In genomic region chr6:87531456-87532015, GRCm38 (mm10) we compare ENCODE assay signal across 18 mouse cellular contexts. TPM values are rescaled to one million over a fixed set of nuclear protein-coding genes. Genes with fewer than 3 reads are reported as not detected.
DNase-seq lines count a peak whose midpoint lies in the region; TF ChIP-seq lines count a peak whose summit lies in the region.
"Had no signal": no experiment of that assay in that cellular context is flagged by ENCODE, and none has a peak within 500 bp of the region (broad histone marks: within the 10 kb centered on the region; RNA-seq: fewer than 3 reads in every experiment).

No protein-coding gene starts in this region.

- no peak for TF ChIP-seq CTCF in left cerebral cortex, adult 2 months (IDR thresholded peaks at IDR 0.05)

- H3K36me3 ChIP-seq in macrophage (ENCODE audit: inconsistent target): peaks cover 32% of the 10 kb centered on the region
- H3K36me3 ChIP-seq: forebrain, embryonic 15.5 days; neural tube, embryonic 13.5 days; stomach, embryonic 15.5 days had no signal

- peaks cover 67% of the 10 kb centered on the region for H3K79me2 ChIP-seq in macrophage (ENCODE audit: inconsistent target)

- no peak for DNase-seq in left cerebral cortex, adult 2 months (ENCODE audit: extremely low spot score in 1 of 2, low spot score in 2 of 2)
- DNase-seq in left cerebral cortex, postnatal 14 days (ENCODE audit: low spot score in 2 of 2): no peak
- DNase-seq in CD4-positive helper T cell, adult 2 months (ENCODE audit: low read depth, low spot score): peak; percentile 69
- DNase-seq in induced T-regulatory cell, adult 2 months (ENCODE audit: low read depth): peak; percentile 81
- DNase-seq in kidney, adult 11 months: no peak
- no peak for DNase-seq in left cerebral cortex, adult 8-10 months (ENCODE audit: low spot score in 2 of 2)
- no peak for DNase-seq in gastrocnemius, adult 18-20 months (ENCODE audit: low spot score)
- DNase-seq: adrenal gland, adult 8-10 months; cerebellum, adult 9-11 months; heart, postnatal 4 days; lung, adult 18-20 months; right cerebral cortex, postnatal 4 days had no signal

- peak overlapping the region; percentile 13; the same call in 1 of the 2 replicates for H3K4me3 ChIP-seq in left cerebral cortex, adult 2 months
- peak overlapping the region; percentile 68 for H3K4me3 ChIP-seq in macrophage (ENCODE audit: inconsistent target)
- H3K4me3 ChIP-seq: forebrain, embryonic 15.5 days; layer of hippocampus, adult 2 months; neural tube, embryonic 13.5 days; stomach, embryonic 15.5 days had no signal

- WGBS in macrophage (ENCODE audit: missing documents): 43% methylated on average over 1 of the region's 2 CpGs

- 0 out of 2 replicates have a peak overlapping the region, but pooled peaks have one; percentile 11 for H3K27ac ChIP-seq in left cerebral cortex, adult 2 months
- H3K27ac ChIP-seq in macrophage: peak overlapping the region; percentile 96
- H3K27ac ChIP-seq: forebrain, embryonic 15.5 days; kidney, postnatal 0 days; neural tube, embryonic 13.5 days; stomach, embryonic 15.5 days had no signal

- intact Hi-C loops in left cerebral cortex, adult 2 months (cut with DNase I): no loop called here
- intact Hi-C loops in left cerebral cortex, postnatal 14 days (cut with DNase I): no loop called here

RNA-seq across cellular contexts. Expression of gene Arhgap25, which starts 1.5 kb away (rescaled TPM):
- 1 to 10 TPM; 8.5 to 9.6 TPM for total RNA-seq in left cerebral cortex, adult 2 months (2021)
- 10 to 100 TPM in 1 of 2 experiments, 1 to 10 TPM in 1; 7.9 to 11.0 TPM for total RNA-seq in left cerebral cortex, postnatal 14 days (2021)
- 100 to 1,000 TPM in 17 of 26 experiments, 10 to 100 TPM in 9; 16.9 to 236 (median 130) TPM for total RNA-seq in macrophage (2018; cell fraction: chromatin; rRNA removed)
- 100 to 1,000 TPM in 2 of 26 experiments, 10 to 100 TPM in 24; 20.6 to 107 (median 78.6) TPM for total RNA-seq in macrophage (2018; cell fraction: cytosol; rRNA removed)
- total RNA-seq in macrophage (2018; cell fraction: nucleus; rRNA removed): 100 to 1,000 TPM in 15 of 26 experiments, 10 to 100 TPM in 11; 20.6 to 179 (median 118) TPM
- polyA plus RNA-seq in macrophage (2018): 57.1 to 128 TPM (median 92.0 TPM) in 3 replicates
- total RNA-seq in left cerebral cortex, adult 8-10 months (2022): 10 to 100 TPM in 3 of 4 experiments, 1 to 10 TPM in 1; 10.0 to 13.5 (median 12.1) TPM
- under 1 TPM; 0.57 to 0.87 TPM for total RNA-seq in gastrocnemius, adult 18-20 months (2021)

RNA-seq across cellular contexts. Expression of gene Prokr1, which starts 59.0 kb away (rescaled TPM):
- under 1 TPM; 0.18 to 0.33 TPM for total RNA-seq in left cerebral cortex, adult 2 months (2021)
- total RNA-seq in left cerebral cortex, postnatal 14 days (2021): under 1 TPM; 0.32 to 0.92 TPM
- total RNA-seq in macrophage (2018; cell fraction: chromatin; rRNA removed): 1 to 10 TPM in 1 of 26 experiments, under 1 TPM in 10, not detected in 15; 0.15 to 1.4 (median 0.33) TPM
- 1 to 10 TPM in 8 of 26 experiments, under 1 TPM in 18; 0.14 to 1.4 (median 0.38) TPM for total RNA-seq in macrophage (2018; cell fraction: cytosol; rRNA removed)
- 1 to 10 TPM in 5 of 26 experiments, under 1 TPM in 21; 0.19 to 2.3 (median 0.67) TPM for total RNA-seq in macrophage (2018; cell fraction: nucleus; rRNA removed)
- polyA plus RNA-seq in macrophage (2018): 0.82 to 2.6 TPM (median 1.1 TPM) in 3 replicates
- under 1 TPM; 0.34 to 0.46 (median 0.40) TPM for total RNA-seq in left cerebral cortex, adult 8-10 months (2022)
- 1 to 10 TPM in 1 of 2 experiments, under 1 TPM in 1; 0.98 to 1.5 TPM for total RNA-seq in gastrocnemius, adult 18-20 months (2021)

Comparison
In these comparisons a context has a peak if more than half of its experiments do, and no peak if none do; other contexts are left out.
1. DNase-seq: peak in CD4-positive helper T cell, adult 2 months (single experiment) and induced T-regulatory cell, adult 2 months (single experiment); none in left cerebral cortex, adult 2 months (0 of 2), left cerebral cortex, postnatal 14 days (0 of 2), kidney, adult 11 months (single experiment), left cerebral cortex, adult 8-10 months (0 of 2) and gastrocnemius, adult 18-20 months (single experiment).
2. RNA of gene Arhgap25, which starts 1.5 kb away (total RNA-seq): 10.0 to 13.5 TPM in left cerebral cortex, adult 8-10 months, 7.9 to 11.0 TPM in left cerebral cortex, postnatal 14 days and 8.5 to 9.6 TPM in left cerebral cortex, adult 2 months; 0.57 to 0.87 TPM in gastrocnemius, adult 18-20 months; every median in the first group is over 4 times any median in the second.